Mouse (Mus musculus) cerebellum, adult 2 months (tissue): Measurements from ENCODE around the gene Ndufaf7. TPM values are rescaled to one million over a fixed set of nuclear protein-coding genes. Genes with fewer than 3 reads are reported as not detected.

Experiments
- DNase-seq, 2 experiments: peaks; one replicate each; pipeline ENCODE4 v3.0.0; 2021
- H3K27ac ChIP-seq: fragments of 200-500 bp; 2 replicates; pipeline ENCODE4 v1.5.1; 2012; ENCODE audit warnings: low read length, control low read depth, inconsistent platforms; ENCODE audit not compliant: insufficient read depth
- H3K27me3 ChIP-seq: fragments of 200-500 bp; 2 replicates; pipeline ENCODE4 v1.6.1; 2012; ENCODE audit warnings: inconsistent platforms, mild to moderate bottlenecking, low read length, moderate library complexity; ENCODE audit not compliant: control insufficient read depth, insufficient read depth
- H3K4me1 ChIP-seq: fragments of 200-500 bp; 2 replicates; pipeline ENCODE4 v1.6.1; 2011; ENCODE audit warnings: low read length; ENCODE audit not compliant: control insufficient read depth, insufficient read depth
- H3K4me3 ChIP-seq: fragments of 200-500 bp; replicated peaks from 2 replicates; pipeline ENCODE3; 2011; ENCODE audit warnings: mild to moderate bottlenecking, low read depth, low read length, control low read depth; ENCODE audit not compliant: insufficient read depth
- CTCF ChIP-seq: fragments of 200-500 bp; IDR thresholded peaks from 2 replicates; pipeline ENCODE4 v1.5.1; 2011; ENCODE audit warnings: low read depth, mild to moderate bottlenecking, control low read depth, low read length, moderate library complexity, borderline replicate concordance; ENCODE audit not compliant: insufficient read depth
- POLR2A ChIP-seq: fragments of 200-500 bp; IDR thresholded peaks from 2 replicates; pipeline ENCODE4 v1.6.1; 2011; ENCODE audit warnings: low read length, control low read depth, borderline replicate concordance; ENCODE audit not compliant: insufficient read depth
- WGBS: fragments of 180-500 bp; shearing (Covaris S2); methylation state at CpG from one replicate; pipeline ENCODE4 v1.1.7; 2018; 5-methylcytosine and 5-hydroxymethylcytosine counted together
- polyA plus RNA-seq: library from polyadenylated mRNA; depleted of rRNA; stranded (reverse); fragments of >200 nt; gene quantifications from 2 replicates; pipeline ENCODE4 v1.2.3, GENCODE M21; 2012

Ndufaf7 gene
- polyA plus RNA-seq, 1 experiment, result 46.7 TPM

DNA sequence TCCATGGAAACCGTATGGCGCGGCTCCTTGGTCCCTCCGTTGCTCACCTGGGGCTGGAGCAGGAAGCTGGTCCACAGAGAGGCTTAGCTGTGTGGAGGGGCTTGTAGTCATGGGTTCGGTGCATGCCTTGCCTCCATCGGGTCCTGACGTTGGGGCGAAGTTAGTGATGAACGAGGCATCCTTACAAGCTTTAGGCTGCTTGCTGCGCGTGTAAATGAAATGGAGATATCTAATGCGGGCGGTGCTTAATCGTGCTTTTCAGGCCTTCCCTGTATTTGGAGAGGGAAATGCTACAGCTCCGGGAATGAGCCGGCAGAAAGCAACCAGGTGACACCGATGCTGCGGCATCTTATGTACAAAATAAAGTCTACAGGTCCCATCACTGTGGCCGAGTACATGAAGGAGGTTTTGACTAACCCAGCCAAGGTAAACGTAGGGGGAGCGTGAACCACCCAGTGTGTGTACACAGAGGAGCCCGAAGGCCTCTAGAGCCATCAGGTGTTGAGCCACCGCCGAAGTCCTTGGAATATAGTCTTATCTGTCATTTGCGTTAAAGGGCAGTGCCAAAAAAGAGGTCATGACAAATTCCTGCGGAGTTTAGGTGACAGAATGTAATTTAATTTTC is 405 bp downstream of the Ndufaf7 start:
- DNase-seq, result peak in 1 of 2 experiments; percentile 37
- Histone ChIP-seq H3K4me1 (peaks cover 5% of the 10 kb centered on the region; the same call in 1 of the 2 replicates), H3K27me3 (no peaks in the 10 kb centered on the region), H3K27ac (peak overlapping the region; percentile 20), H3K4me3 (peak overlapping the region; percentile 93)
- 2% methylated on average over 26 of the region's 26 CpGs for WGBS
- TF ChIP-seq POLR2A (no peak; the same call in 1 of the 2 replicates), CTCF (no peak)

DNA sequence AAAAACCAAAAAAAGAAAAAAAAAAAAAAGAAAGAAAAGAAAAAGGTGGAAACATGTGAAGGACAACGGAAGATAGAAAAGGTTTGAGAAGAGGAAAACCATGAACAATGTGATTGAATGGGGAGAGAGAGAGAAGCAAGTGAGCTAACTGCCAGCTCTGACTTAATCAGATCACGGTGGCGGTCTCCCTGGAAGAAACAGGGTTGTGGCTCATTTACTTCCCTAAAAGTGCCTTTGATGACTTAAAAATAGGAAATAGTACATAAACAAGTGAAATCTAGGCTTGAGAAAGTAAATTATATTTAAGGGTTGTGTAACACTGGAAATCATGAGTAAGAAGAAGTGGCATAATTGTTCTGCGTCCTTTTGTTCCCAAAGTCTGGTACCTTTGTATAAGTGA is 2.0 kb downstream of the Ndufaf7 start:
- TF ChIP-seq CTCF, result no peak
- TF ChIP-seq POLR2A, result no peak
- Histone ChIP-seq H3K4me1 (peaks cover 5% of the 10 kb centered on the region; the same call in 1 of the 2 replicates), H3K27me3 (no peaks in the 10 kb centered on the region), H3K4me3 (no peak overlapping the region), H3K27ac (no peak overlapping the region)
- DNase-seq, result no peak
- 93% methylated on average over 4 of the region's 4 CpGs for WGBS

DNA sequence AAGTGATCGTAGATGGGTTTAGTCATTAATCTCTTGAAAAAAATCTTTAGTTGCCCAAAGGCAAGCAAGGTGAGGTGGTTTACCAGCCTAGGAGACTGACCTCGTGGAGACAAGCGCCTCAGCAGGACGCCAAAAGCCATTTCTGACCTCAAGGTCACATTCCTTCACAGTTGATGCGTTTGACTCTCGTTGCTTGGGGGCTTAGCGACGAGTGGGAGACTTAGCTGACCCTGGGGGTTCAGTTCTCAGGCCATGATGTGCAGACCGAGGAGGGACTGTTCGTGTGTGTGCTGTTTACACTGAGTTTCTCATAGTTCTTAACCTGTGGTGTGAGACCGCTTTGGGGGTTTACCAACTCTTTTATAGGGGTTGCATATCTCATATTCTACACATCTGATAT is 5.6 kb downstream of the Ndufaf7 start:
- no peak for DNase-seq
- no peaks in the 10 kb centered on the region for H3K4me1 ChIP-seq
- no peak for TF ChIP-seq POLR2A
- no peak for TF ChIP-seq CTCF
- H3K4me3 ChIP-seq, result no peak overlapping the region
- H3K27me3 ChIP-seq, result no peaks in the 10 kb centered on the region
- H3K27ac ChIP-seq, result no peak overlapping the region
- WGBS, result 53% methylated on average over 11 of the region's 11 CpGs

DNA sequence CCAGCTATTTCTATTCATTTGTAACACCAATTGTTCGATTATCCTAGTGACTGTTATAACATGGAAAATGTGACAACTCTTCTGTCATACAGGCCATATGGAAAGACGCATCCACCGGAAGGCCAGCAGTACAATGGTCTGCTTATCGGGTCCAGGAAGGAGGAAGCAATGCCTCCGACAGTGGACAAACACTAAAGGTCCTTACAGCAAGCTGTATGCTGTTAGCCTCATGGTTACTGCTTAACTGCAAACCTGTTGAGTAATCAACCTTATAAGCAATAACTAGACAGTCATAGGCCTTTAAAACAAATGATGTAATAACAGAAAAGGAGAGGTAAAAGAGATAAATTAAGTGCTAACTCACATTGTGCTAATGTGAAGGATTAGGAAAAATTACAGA is 14.3 kb downstream of the Ndufaf7 start:
- H3K27me3 ChIP-seq, result no peaks in the 10 kb centered on the region
- no peak for DNase-seq
- WGBS, result 94% methylated on average over 5 of the region's 5 CpGs
- H3K4me1 ChIP-seq, result no peaks in the 10 kb centered on the region
- no peak overlapping the region for H3K27ac ChIP-seq
- TF ChIP-seq POLR2A (no peak), CTCF (no peak)
- no peak overlapping the region for H3K4me3 ChIP-seq

DNA sequence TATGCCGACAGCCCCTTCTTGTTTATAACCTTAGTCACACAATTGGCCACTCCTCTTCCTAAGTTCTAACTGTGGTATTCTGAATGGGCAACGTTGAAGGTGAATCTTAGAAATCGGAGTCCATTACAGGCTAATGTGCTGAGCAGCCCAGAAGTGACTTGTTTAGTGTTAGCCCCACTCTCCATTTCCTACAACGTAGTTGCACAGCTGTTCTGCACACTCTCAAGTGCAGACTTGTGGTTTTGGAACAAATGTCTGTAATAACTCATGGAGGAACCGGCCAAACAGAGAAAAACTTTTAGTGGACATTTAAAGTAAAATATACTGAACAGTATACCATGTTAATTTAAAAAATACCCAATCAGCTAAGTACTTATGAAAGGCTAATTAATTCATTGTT is 15.1 kb downstream of the Ndufaf7 start:
- Histone ChIP-seq H3K4me1 (no peaks in the 10 kb centered on the region), H3K4me3 (no peak overlapping the region), H3K27ac (no peak overlapping the region), H3K27me3 (no peaks in the 10 kb centered on the region)
- 93% methylated on average over 5 of the region's 5 CpGs for WGBS
- no peak for DNase-seq
- TF ChIP-seq POLR2A, result no peak
- no peak for TF ChIP-seq CTCF

DNA sequence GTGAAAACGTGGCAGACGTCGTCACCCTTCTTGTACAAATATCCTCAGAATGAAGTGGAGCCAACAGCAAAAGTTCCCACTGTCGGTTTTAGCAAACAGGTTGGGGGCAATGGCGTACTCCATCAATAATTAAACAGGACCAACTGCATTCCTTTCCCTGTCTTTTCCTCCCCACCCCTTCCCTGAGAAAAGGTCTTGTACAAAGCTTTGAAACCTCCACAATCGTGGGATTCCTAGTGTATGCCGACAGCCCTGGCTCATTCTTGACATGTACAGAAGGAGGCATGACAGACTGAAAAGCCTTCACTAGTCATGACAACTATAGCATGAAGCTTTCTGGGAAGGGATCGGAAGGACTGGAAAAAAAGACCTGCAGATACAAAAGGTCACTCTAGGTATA is 16.3 kb downstream of the Ndufaf7 start:
- Histone ChIP-seq H3K27me3 (no peaks in the 10 kb centered on the region), H3K27ac (no peak overlapping the region), H3K4me3 (no peak overlapping the region), H3K4me1 (no peaks in the 10 kb centered on the region)
- no peak for TF ChIP-seq CTCF
- no peak for TF ChIP-seq POLR2A
- DNase-seq, result no peak
- WGBS, result 90% methylated on average over 8 of the region's 8 CpGs

DNA sequence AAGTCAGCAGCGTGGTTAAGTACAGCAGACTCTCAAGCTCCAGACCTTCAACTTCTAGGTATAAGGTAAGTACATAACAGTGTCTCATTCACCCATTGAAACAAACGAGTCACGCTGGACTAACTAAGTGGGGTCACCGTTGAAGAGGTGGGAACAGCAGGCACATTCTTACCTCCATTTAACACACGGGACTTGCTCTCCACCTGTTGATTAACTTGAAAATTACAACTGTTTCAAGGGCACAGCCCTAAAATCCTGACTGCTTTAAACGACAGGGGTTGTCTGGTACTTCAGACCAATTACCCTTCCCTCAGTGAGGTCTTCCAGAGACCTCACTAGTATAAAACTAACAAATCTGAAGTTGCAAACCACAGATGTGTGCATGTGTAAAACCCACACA is 22.5 kb downstream of the Ndufaf7 start:
- WGBS, result 76% methylated on average over 6 of the region's 6 CpGs
- Histone ChIP-seq H3K4me3 (no peak overlapping the region), H3K27me3 (no peaks in the 10 kb centered on the region), H3K27ac (no peak overlapping the region), H3K4me1 (no peaks in the 10 kb centered on the region)
- no peak for TF ChIP-seq CTCF
- DNase-seq, result no peak

DNA sequence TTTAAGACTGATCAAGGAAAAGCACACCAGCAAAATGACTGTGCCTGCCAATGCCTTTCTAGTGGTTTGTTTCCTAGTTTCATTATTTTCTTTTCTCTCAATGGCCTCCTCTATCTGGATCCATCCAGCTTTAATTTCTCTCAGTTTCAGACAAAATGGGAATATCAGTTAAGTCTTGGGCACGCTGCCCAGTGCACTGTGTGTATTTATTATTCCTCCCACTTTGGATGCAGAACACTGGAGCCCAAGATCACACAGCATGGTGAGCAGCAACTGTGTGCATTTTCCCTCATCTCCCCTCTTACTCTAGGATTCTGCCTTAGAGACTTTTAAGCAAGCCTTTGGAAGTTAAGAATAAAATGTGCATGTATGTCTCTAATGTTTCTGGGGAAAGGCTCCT is 27.5 kb downstream of the Ndufaf7 start:
- H3K27ac ChIP-seq, result no peak overlapping the region
- no peak overlapping the region for H3K4me3 ChIP-seq
- 68% methylated on average over 1 of the region's 1 CpGs for WGBS
- no peak for DNase-seq
- no peak for TF ChIP-seq CTCF
- TF ChIP-seq POLR2A, result no peak
- H3K4me1 ChIP-seq, result no peaks in the 10 kb centered on the region
- no peaks in the 10 kb centered on the region for H3K27me3 ChIP-seq
